Mouse (Mus musculus) C2C12 (cell line): ENCODE measurements around the gene Ceacam18.

Source experiments
- CEBPB ChIP-seq: IDR thresholded peaks from one replicate; pipeline ENCODE4 v1.6.1; 2011; ENCODE audit warnings: low read depth, mild to moderate bottlenecking, control low read depth, moderate library complexity
- CTCF ChIP-seq: IDR thresholded peaks from one replicate; pipeline ENCODE4 v1.5.1; 2011; ENCODE audit not compliant: control insufficient read depth, insufficient read depth, insufficient read length
- FOSL1 ChIP-seq: IDR thresholded peaks from one replicate; pipeline ENCODE4 v1.8.0; 2011; ENCODE audit warnings: mild to moderate bottlenecking, low read length; ENCODE audit not compliant: poor library complexity, insufficient read depth, severe bottlenecking
- MAX ChIP-seq: IDR thresholded peaks from one replicate; pipeline ENCODE4 v1.6.1; 2011; ENCODE audit warnings: mild to moderate bottlenecking, control low read depth
- MYOD1 ChIP-seq: IDR thresholded peaks from one replicate; pipeline ENCODE4 v1.6.1; 2011; ENCODE audit warnings: low read depth; ENCODE audit not compliant: control insufficient read depth, insufficient read length
- USF1 ChIP-seq: IDR thresholded peaks from one replicate; pipeline ENCODE4 v1.6.1; 2011; ENCODE audit warnings: low read depth, mild to moderate bottlenecking, control low read depth, moderate library complexity

GRCm38 (mm10) chr7:43608316-43608824, 26.1 kb upstream of the Ceacam18 start:
- TF ChIP-seq CTCF (no peak), USF1 (no peak), MAX (no peak), FOSL1 (no peak), MYOD1 (no peak), CEBPB (no peak)
